Mouse (Mus musculus) E14TG2a.4 (cell line): ENCODE results near the gene Srarp.

Experiments
- CTCF ChIP-seq: conservative IDR thresholded peaks from 2 replicates; pipeline ENCODE4 v1.5.1; 2014; ENCODE audit warnings: low read length
- NANOG ChIP-seq: IDR thresholded peaks from 2 replicates; pipeline ENCODE4 v1.6.1; 2014; ENCODE audit warnings: borderline replicate concordance, low read length, mixed read lengths
- POU5F1 ChIP-seq: IDR thresholded peaks from 2 replicates; pipeline ENCODE4 v1.6.1; 2014; ENCODE audit warnings: low read length, borderline replicate concordance

GRCm38 (mm10) chr4:141391293-141391692 is 44.6 kb downstream of the Srarp start:
- no peak for TF ChIP-seq POU5F1
- TF ChIP-seq CTCF: no peak
- no peak for TF ChIP-seq NANOG
